Mouse (Mus musculus) E14TG2a.4 (cell line): Measurements from ENCODE around the gene Ak7.

ENCODE experiments used
- CTCF ChIP-seq: conservative IDR thresholded peaks from 2 replicates; pipeline ENCODE4 v1.5.1; 2014; ENCODE audit warnings: low read length
- NANOG ChIP-seq: IDR thresholded peaks from 2 replicates; pipeline ENCODE4 v1.6.1; 2014; ENCODE audit warnings: borderline replicate concordance, low read length, mixed read lengths
- POU5F1 ChIP-seq: IDR thresholded peaks from 2 replicates; pipeline ENCODE4 v1.6.1; 2014; ENCODE audit warnings: low read length, borderline replicate concordance

DNA sequence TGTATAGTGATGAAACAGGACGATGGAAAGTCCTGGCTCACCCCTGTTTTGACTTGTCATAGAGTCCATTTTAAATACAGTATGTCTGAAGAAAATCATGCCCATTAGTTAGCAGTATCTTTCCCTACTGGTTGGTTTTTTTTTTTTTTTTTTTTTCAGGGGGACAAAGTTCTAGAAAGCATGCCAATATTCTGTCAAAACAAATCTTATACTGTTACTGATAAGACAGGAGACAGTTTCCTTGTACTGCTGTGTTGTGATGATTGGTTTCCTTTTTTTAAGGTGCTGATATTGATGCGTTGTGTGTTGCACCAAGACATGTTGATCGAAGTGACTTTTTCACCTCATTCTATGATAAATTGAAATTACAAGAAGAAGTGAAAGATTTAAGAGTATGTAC, 100.4 kb downstream of the Ak7 start:
- TF ChIP-seq CTCF, result no peak
- TF ChIP-seq POU5F1, result no peak
- no peak for TF ChIP-seq NANOG
